Mouse (Mus musculus) thymus, postnatal 0 days (tissue): ENCODE data around the gene Fsip2. TPM values are rescaled to one million over a fixed set of nuclear protein-coding genes. Genes with fewer than 3 reads are reported as not detected.

Experiments
- DNase-seq: peaks from one replicate; pipeline ENCODE4 v3.0.0-alpha.2; 2015; ENCODE audit warnings: low spot score
- polyA plus RNA-seq: library from polyadenylated mRNA; unstranded; fragments of >200 nt; fragmentation: Nextera tagmentation; extraction: Ambion mirVana; gene quantifications from 2 replicates; pipeline ENCODE4 v1.2.1, GENCODE M21; 2015

Fsip2 gene
- not detected in 2 replicates for polyA plus RNA-seq

DNA sequence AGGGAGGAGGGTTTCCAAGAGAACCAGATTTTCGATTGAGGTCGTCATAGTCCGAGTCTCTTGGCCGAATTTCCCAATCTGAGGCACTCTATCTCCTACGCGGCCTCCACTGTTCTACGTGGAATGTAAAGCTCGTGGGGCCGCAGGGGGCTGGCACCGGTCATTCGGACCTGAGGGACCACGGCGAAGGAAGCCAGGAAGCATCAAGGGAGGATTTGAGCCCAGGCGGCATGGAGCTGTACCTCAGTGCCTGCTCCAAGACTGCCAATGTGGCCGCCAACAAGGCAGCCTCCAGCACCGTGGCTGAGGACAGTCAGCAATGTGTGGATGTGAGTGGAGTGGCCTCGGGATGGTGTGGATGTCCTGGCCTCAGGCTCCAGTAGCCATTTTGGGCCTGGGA is at the start of gene Fsip2:
Gene Fsip2, plus strand, starts transcription at position 163 of the 400 bp plus-strand sequence.
- DNase-seq, result no peak

- no peak for DNase-seq
These were observed 20.0 kb downstream of the Fsip2 start for GRCm38 (mm10) chr2:82963443-82963842.

- no peak for DNase-seq
These were observed 82.4 kb downstream of the Fsip2 start for GRCm38 (mm10) chr2:83025853-83026252.

DNA sequence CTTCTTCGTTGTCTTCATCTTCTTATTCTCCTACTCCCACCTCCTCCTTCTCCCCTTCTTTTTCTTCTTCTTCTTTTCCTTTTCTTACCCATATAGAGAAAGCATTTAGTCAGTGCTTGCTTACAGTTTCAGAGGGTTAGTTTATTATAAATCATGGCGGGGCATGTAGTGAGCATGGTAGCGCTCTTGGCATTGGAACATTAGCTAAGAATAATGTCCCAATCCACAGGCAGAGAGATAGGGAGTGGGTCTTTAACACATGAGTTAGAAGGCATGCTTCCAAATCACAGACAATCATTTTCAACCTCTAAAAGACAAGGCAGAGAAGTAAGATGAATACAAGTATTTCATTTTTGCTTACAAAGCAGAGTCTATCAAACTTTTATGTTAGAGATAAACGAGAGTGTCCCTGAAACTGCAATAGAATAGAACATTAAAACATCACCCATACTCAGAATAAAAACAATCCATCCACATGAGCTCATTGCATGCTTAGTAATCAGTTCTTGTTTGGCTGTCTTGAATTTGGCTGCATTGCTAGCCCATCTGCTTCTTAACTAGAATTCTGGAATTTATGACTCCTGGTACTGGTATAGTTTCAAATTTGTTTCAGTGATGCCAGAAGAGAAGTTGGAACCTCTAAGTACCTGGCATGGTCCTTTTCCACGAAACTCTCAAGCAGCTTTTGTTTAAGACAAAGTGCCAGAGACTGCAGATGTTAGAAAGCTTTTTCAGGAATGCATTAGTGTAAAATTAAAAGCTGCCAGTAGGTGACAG is 109.7 kb downstream of the Fsip2 start:
- DNase-seq, result no peak
